Mouse (Mus musculus): ENCODE data around the gene Phf21a. TPM values are rescaled to one million over a fixed set of nuclear protein-coding genes. Genes with fewer than 3 reads are reported as not detected.

The Phf21a gene
- polyA plus RNA-seq, 1 experiment from 2014 or later, result 35.4 TPM

GRCm38 (mm10) chr2:92175002-92175401 is 82.1 kb downstream of the Phf21a start:
- no peaks in the 10 kb centered on the region for H3K36me3 ChIP-seq (ENCODE audit: control insufficient read depth, insufficient read depth, low read length)

GRCm38 (mm10) chr2:92176292-92176691 is 83.4 kb downstream of the Phf21a start:
- Histone ChIP-seq H3K27me3 (ENCODE audit: control insufficient read depth, insufficient read depth, low read length) (no peaks in the 10 kb centered on the region), H3K4me2 (ENCODE audit: low read length) (no peak overlapping the region), H3K36me3 (ENCODE audit: control insufficient read depth, insufficient read depth, low read length) (no peaks in the 10 kb centered on the region), H3K9me3 (ENCODE audit: control insufficient read depth, low read length) (no peaks in the 10 kb centered on the region), H3K9ac (replicated peaks; ENCODE audit: low read length) (no peak overlapping the region), H3K27ac (replicated peaks; ENCODE audit: low read depth, low read length) (no peak overlapping the region), H3K4me3 (replicated peaks; ENCODE audit: low read depth, low read length) (no peak overlapping the region), H3K4me1 (ENCODE audit: control insufficient read depth, insufficient read depth, low read length) (peaks cover 3% of the 10 kb centered on the region; the same call in 1 of the 2 replicates)
- ATAC-seq (ENCODE audit: low FRiP score, low TSS enrichment) (no peak), DNase-seq (no peak)
- 54% methylated on average over 4 of the region's 4 CpGs for WGBS

More at GRCm38 (mm10) chr2:92175002-92175401, 82.1 kb downstream of the Phf21a start:
- Histone ChIP-seq H3K4me3 (replicated peaks; ENCODE audit: low read depth, low read length) (no peak overlapping the region), H3K9me3 (ENCODE audit: control insufficient read depth, low read length) (no peaks in the 10 kb centered on the region), H3K4me1 (ENCODE audit: control insufficient read depth, insufficient read depth, low read length) (peaks cover 3% of the 10 kb centered on the region; the same call in 1 of the 2 replicates), H3K9ac (replicated peaks; ENCODE audit: low read length) (no peak overlapping the region), H3K27me3 (ENCODE audit: control insufficient read depth, insufficient read depth, low read length) (no peaks in the 10 kb centered on the region), H3K4me2 (ENCODE audit: low read length) (no peak overlapping the region), H3K27ac (replicated peaks; ENCODE audit: low read depth, low read length) (no peak overlapping the region)
- ATAC-seq (ENCODE audit: low FRiP score, low TSS enrichment) (no peak), DNase-seq (no peak)
- WGBS, result 94% methylated on average over 4 of the region's 4 CpGs

GRCm38 (mm10) chr2:92182146-92182756 is 89.3 kb downstream of the Phf21a start:
- Histone ChIP-seq H3K4me1 (ENCODE audit: control insufficient read depth, insufficient read depth, low read length) (peaks cover 25% of the 10 kb centered on the region), H3K36me3 (ENCODE audit: control insufficient read depth, insufficient read depth, low read length) (no peaks in the 10 kb centered on the region), H3K27ac (replicated peaks; ENCODE audit: low read depth, low read length) (peak overlapping the region; percentile 100), H3K4me3 (replicated peaks; ENCODE audit: low read depth, low read length) (peak overlapping the region; percentile 72), H3K4me2 (ENCODE audit: low read length) (peak overlapping the region; percentile 88), H3K27me3 (ENCODE audit: control insufficient read depth, insufficient read depth, low read length) (no peaks in the 10 kb centered on the region), H3K9ac (replicated peaks; ENCODE audit: low read length) (peak overlapping the region; percentile 81), H3K9me3 (ENCODE audit: control insufficient read depth, low read length) (no peaks in the 10 kb centered on the region)
- DNase-seq, result peak; percentile 52
- WGBS, result under 1% methylated on average over 11 of the region's 11 CpGs
- no peak for ATAC-seq (ENCODE audit: low FRiP score, low TSS enrichment)

GRCm38 (mm10) chr2:92182981-92183501 is 90.1 kb downstream of the Phf21a start:
- under 1% methylated on average over 40 of the region's 41 CpGs for WGBS
- ATAC-seq (ENCODE audit: low FRiP score, low TSS enrichment) (peak; percentile 82), DNase-seq (peak; percentile 95)
- Histone ChIP-seq H3K9me3 (ENCODE audit: control insufficient read depth, low read length) (no peaks in the 10 kb centered on the region), H3K4me2 (ENCODE audit: low read length) (peak overlapping the region; percentile 88), H3K9ac (replicated peaks; ENCODE audit: low read length) (peak overlapping the region; percentile 81), H3K36me3 (ENCODE audit: control insufficient read depth, insufficient read depth, low read length) (no peaks in the 10 kb centered on the region), H3K27me3 (ENCODE audit: control insufficient read depth, insufficient read depth, low read length) (no peaks in the 10 kb centered on the region), H3K4me1 (ENCODE audit: control insufficient read depth, insufficient read depth, low read length) (peaks cover 32% of the 10 kb centered on the region), H3K27ac (replicated peaks; ENCODE audit: low read depth, low read length) (peak overlapping the region; percentile 100), H3K4me3 (replicated peaks; ENCODE audit: low read depth, low read length) (peak overlapping the region; percentile 72)

GRCm38 (mm10) chr2:92183613-92184076 is 90.7 kb downstream of the Phf21a start:
- Histone ChIP-seq H3K4me2 (ENCODE audit: low read length) (peak overlapping the region; percentile 88), H3K27me3 (ENCODE audit: control insufficient read depth, insufficient read depth, low read length) (no peaks in the 10 kb centered on the region), H3K4me3 (replicated peaks; ENCODE audit: low read depth, low read length) (peak overlapping the region; percentile 72), H3K4me1 (ENCODE audit: control insufficient read depth, insufficient read depth, low read length) (peaks cover 35% of the 10 kb centered on the region), H3K36me3 (ENCODE audit: control insufficient read depth, insufficient read depth, low read length) (no peaks in the 10 kb centered on the region), H3K27ac (replicated peaks; ENCODE audit: low read depth, low read length) (peak overlapping the region; percentile 100), H3K9me3 (ENCODE audit: control insufficient read depth, low read length) (no peaks in the 10 kb centered on the region), H3K9ac (replicated peaks; ENCODE audit: low read length) (peak overlapping the region; percentile 81)
- peak; percentile 80 for ATAC-seq (ENCODE audit: low FRiP score, low TSS enrichment)
- peak; percentile 95 for DNase-seq
- 1% methylated on average over 33 of the region's 40 CpGs for WGBS

GRCm38 (mm10) chr2:92184077-92184921 is 91.4 kb downstream of the Phf21a start:
- Histone ChIP-seq H3K27me3 (ENCODE audit: control insufficient read depth, insufficient read depth, low read length) (no peaks in the 10 kb centered on the region), H3K27ac (replicated peaks; ENCODE audit: low read depth, low read length) (peak overlapping the region; percentile 100), H3K9me3 (ENCODE audit: control insufficient read depth, low read length) (no peaks in the 10 kb centered on the region), H3K4me2 (ENCODE audit: low read length) (peak overlapping the region; percentile 88), H3K4me1 (ENCODE audit: control insufficient read depth, insufficient read depth, low read length) (peaks cover 38% of the 10 kb centered on the region), H3K4me3 (replicated peaks; ENCODE audit: low read depth, low read length) (peak overlapping the region; percentile 72), H3K36me3 (ENCODE audit: control insufficient read depth, insufficient read depth, low read length) (no peaks in the 10 kb centered on the region), H3K9ac (replicated peaks; ENCODE audit: low read length) (peak overlapping the region; percentile 81)
- peak; percentile 56 for ATAC-seq (ENCODE audit: low FRiP score, low TSS enrichment)
- WGBS, result under 1% methylated on average over 18 of the region's 19 CpGs
- DNase-seq, result peak; percentile 76

GRCm38 (mm10) chr2:92185062-92185765 is 92.3 kb downstream of the Phf21a start:
- H3K36me3 ChIP-seq (ENCODE audit: control insufficient read depth, insufficient read depth, low read length), result no peaks in the 10 kb centered on the region
- peak; percentile 28 for ATAC-seq (ENCODE audit: low FRiP score, low TSS enrichment)
- WGBS, result under 1% methylated on average over 45 of the region's 47 CpGs
- H3K4me3 ChIP-seq (replicated peaks; ENCODE audit: low read depth, low read length), result peak overlapping the region; percentile 72
- peak overlapping the region; percentile 81 for H3K9ac ChIP-seq (replicated peaks; ENCODE audit: low read length)
- H3K27me3 ChIP-seq (ENCODE audit: control insufficient read depth, insufficient read depth, low read length), result no peaks in the 10 kb centered on the region
- H3K4me1 ChIP-seq (ENCODE audit: control insufficient read depth, insufficient read depth, low read length), result peaks cover 44% of the 10 kb centered on the region
- H3K9me3 ChIP-seq (ENCODE audit: control insufficient read depth, low read length), result no peaks in the 10 kb centered on the region
- DNase-seq, result peak; percentile 81
- H3K4me2 ChIP-seq (ENCODE audit: low read length), result peak overlapping the region; percentile 88
- H3K27ac ChIP-seq (replicated peaks; ENCODE audit: low read depth, low read length), result peak overlapping the region; percentile 100

GRCm38 (mm10) chr2:92185766-92186450 is 93.0 kb downstream of the Phf21a start:
- no peaks in the 10 kb centered on the region for H3K36me3 ChIP-seq (ENCODE audit: control insufficient read depth, insufficient read depth, low read length)
- H3K9ac ChIP-seq (replicated peaks; ENCODE audit: low read length), result peak overlapping the region; percentile 81
- ATAC-seq (ENCODE audit: low FRiP score, low TSS enrichment) (no peak), DNase-seq (no peak)
- peak overlapping the region; percentile 100 for H3K27ac ChIP-seq (replicated peaks; ENCODE audit: low read depth, low read length)
- no peaks in the 10 kb centered on the region for H3K9me3 ChIP-seq (ENCODE audit: control insufficient read depth, low read length)
- WGBS, result 4% methylated on average over 11 of the region's 11 CpGs
- peak overlapping the region; percentile 88 for H3K4me2 ChIP-seq (ENCODE audit: low read length)
- peaks cover 44% of the 10 kb centered on the region for H3K4me1 ChIP-seq (ENCODE audit: control insufficient read depth, insufficient read depth, low read length)
- no peaks in the 10 kb centered on the region for H3K27me3 ChIP-seq (ENCODE audit: control insufficient read depth, insufficient read depth, low read length)
- H3K4me3 ChIP-seq (replicated peaks; ENCODE audit: low read depth, low read length), result peak overlapping the region; percentile 72
